Mouse (Mus musculus) kidney, postnatal 14 days (tissue): ENCODE results near the gene Tspan5.

Experiments used
- DNase-seq: peaks from one replicate; pipeline ENCODE4 v3.0.0; 2022; ENCODE audit warnings: mixed read lengths

Gene Tspan5

GRCm38 (mm10) chr3:138852982-138853689, 111.1 kb downstream of the Tspan5 start:
- DNase-seq: no peak

- no peak for DNase-seq
These were observed 112.2 kb downstream of the Tspan5 start for GRCm38 (mm10) chr3:138853996-138854836.

- DNase-seq: no peak
These were observed 113.4 kb downstream of the Tspan5 start for GRCm38 (mm10) chr3:138855387-138855786.

GRCm38 (mm10) chr3:138856946-138857345, 115.0 kb downstream of the Tspan5 start:
- DNase-seq: no peak

- no peak for DNase-seq
These were observed 116.0 kb downstream of the Tspan5 start for GRCm38 (mm10) chr3:138857805-138858546.

- no peak for DNase-seq
These were observed 116.7 kb downstream of the Tspan5 start for GRCm38 (mm10) chr3:138858649-138859048.

GRCm38 (mm10) chr3:138859166-138859565, 117.2 kb downstream of the Tspan5 start:
- no peak for DNase-seq

- peak; percentile 36 for DNase-seq
These were observed 117.7 kb downstream of the Tspan5 start for GRCm38 (mm10) chr3:138859666-138860065.

- no peak for DNase-seq
These were observed 118.3 kb downstream of the Tspan5 start for GRCm38 (mm10) chr3:138860257-138860760.

- no peak for DNase-seq
These were observed 119.0 kb downstream of the Tspan5 start for GRCm38 (mm10) chr3:138861032-138861431.

- DNase-seq: no peak
These were observed 119.6 kb downstream of the Tspan5 start for GRCm38 (mm10) chr3:138861589-138861988.

GRCm38 (mm10) chr3:138864166-138864648, 122.2 kb downstream of the Tspan5 start:
- no peak for DNase-seq

- no peak for DNase-seq
These were observed 123.3 kb downstream of the Tspan5 start for GRCm38 (mm10) chr3:138865271-138865670.

- peak; percentile 18 for DNase-seq
These were observed 125.3 kb downstream of the Tspan5 start for GRCm38 (mm10) chr3:138867149-138867848.

GRCm38 (mm10) chr3:138868409-138868808, 126.4 kb downstream of the Tspan5 start:
- DNase-seq: no peak

GRCm38 (mm10) chr3:138875282-138875681, 133.3 kb downstream of the Tspan5 start:
- no peak for DNase-seq

GRCm38 (mm10) chr3:138875936-138876335, 133.9 kb downstream of the Tspan5 start:
- DNase-seq: no peak

GRCm38 (mm10) chr3:138876418-138876817, 134.4 kb downstream of the Tspan5 start:
- no peak for DNase-seq

- no peak for DNase-seq
These were observed 135.0 kb downstream of the Tspan5 start for GRCm38 (mm10) chr3:138876931-138877361.

GRCm38 (mm10) chr3:138877741-138878140, 135.7 kb downstream of the Tspan5 start:
- DNase-seq: peak; percentile 17

GRCm38 (mm10) chr3:138880999-138881724, 139.2 kb downstream of the Tspan5 start:
- no peak for DNase-seq
